Mouse (Mus musculus) lung, postnatal 0 days (tissue): ENCODE results near the gene Car5a.

Source experiments
- CTCF ChIP-seq: IDR thresholded peaks from 2 replicates; pipeline ENCODE4 v1.5.1; 2016; ENCODE audit warnings: antibody characterized with exemption, mild to moderate bottlenecking
- EP300 ChIP-seq: IDR thresholded peaks from 2 replicates; pipeline ENCODE4 v1.6.1; 2016; ENCODE audit warnings: antibody characterized with exemption, mild to moderate bottlenecking, control low read depth

GRCm38 (mm10) chr8:121964716-121965512 is 20.2 kb upstream of the Car5a start:
- TF ChIP-seq CTCF (peak; percentile 32), EP300 (no peak)
